Mouse (Mus musculus) brain, embryonic 14.5 days (tissue): ENCODE measurements around the gene Kif22.

Experiments used
- CTCF ChIP-seq: fragments of 200-500 bp; IDR thresholded peaks from 2 replicates; pipeline ENCODE4 v1.5.1; 2012; ENCODE audit warnings: inconsistent platforms, mild to moderate bottlenecking, moderate library complexity, borderline replicate concordance; ENCODE audit not compliant: insufficient read depth, insufficient read length; ENCODE audit errors: extremely low read depth
- POLR2A ChIP-seq: fragments of 200-500 bp; IDR thresholded peaks from 2 replicates; pipeline ENCODE4 v1.6.1; 2012; ENCODE audit warnings: mild to moderate bottlenecking, inconsistent platforms, borderline replicate concordance; ENCODE audit not compliant: poor library complexity, insufficient read depth, insufficient read length, severe bottlenecking; ENCODE audit errors: extremely low read depth

DNA sequence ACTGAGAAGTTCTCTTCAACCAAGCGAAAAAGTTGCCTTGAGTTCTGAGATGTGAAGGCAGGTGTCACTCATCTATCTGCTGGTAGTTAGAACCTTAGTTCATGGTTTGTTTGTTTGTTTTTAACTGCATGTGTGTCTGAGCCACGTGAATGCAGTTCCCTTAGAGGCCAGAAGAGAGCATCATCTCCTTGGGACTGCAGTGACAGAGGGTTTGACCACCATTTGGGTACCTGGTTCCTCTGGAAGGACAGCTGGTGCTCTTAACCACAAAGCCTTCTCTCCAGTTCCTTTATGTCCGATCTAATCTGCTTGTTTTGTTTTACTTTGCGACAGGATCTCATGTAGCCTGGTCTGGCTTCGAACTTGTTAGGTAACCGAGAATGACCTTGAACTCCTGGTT, 23.3 kb upstream of the Kif22 start:
- TF ChIP-seq POLR2A = no peak
- TF ChIP-seq CTCF = no peak
